In the genomic region with DNA sequence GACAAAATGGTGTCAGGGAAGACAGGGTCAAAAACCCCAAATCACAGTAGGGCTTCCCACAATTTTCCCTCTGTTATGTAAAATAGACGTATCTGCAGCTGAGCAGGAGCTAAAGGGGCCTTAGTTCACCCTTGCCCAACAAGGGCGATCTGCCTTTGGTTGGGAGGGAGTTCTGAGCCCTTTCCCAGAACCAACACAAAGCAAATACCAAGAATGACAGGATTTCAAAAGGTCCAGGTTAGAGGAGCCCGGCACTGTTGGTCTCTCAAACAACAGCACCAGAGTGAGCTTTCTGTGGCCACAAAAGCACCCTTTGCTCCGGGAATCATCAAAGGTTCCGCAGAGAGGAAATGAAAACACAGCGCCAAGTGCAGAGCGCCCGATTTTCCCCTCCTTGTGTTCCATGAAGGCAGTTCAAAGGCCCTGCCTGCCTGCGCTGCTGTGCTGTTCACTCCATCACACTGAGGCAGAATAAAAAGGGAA, we compare ENCODE assay signal across 9 mouse cellular contexts. TPM values are rescaled to one million over a fixed set of nuclear protein-coding genes. Genes with fewer than 3 reads are reported as not detected.
A peak's percentile ranks its signal among the peaks of the same experiment; 100 is the strongest.
DNase-seq lines count a peak whose midpoint lies in the region; ATAC-seq lines count a peak whose summit lies in the region.
"Had no signal": no experiment of that assay in that cellular context is flagged by ENCODE, and none has a peak within 500 bp of the region (broad histone marks: within the 10 kb centered on the region; RNA-seq: fewer than 3 reads in every experiment).

No protein-coding gene starts in this region.

- H3K27me3 ChIP-seq in lung, embryonic 15.5 days, result no peaks in the 10 kb centered on the region
- no peaks in the 10 kb centered on the region for H3K27me3 ChIP-seq in forebrain, embryonic 12.5 days
- no peaks in the 10 kb centered on the region for H3K27me3 ChIP-seq in liver, embryonic 13.5 days
- H3K27me3 ChIP-seq in stomach, embryonic 16.5 days (ENCODE audit: control insufficient read depth, insufficient read depth, low read length), result no peaks in the 10 kb centered on the region
- H3K27me3 ChIP-seq: embryonic facial prominence, embryonic 15.5 days had no signal

- 0 out of 2 replicates have a peak, but pooled peaks cover 16% of the 10 kb centered on the region for H3K4me1 ChIP-seq in lung, embryonic 15.5 days
- peaks cover 47% of the 10 kb centered on the region for H3K4me1 ChIP-seq in forebrain, embryonic 12.5 days
- peaks cover 54% of the 10 kb centered on the region for H3K4me1 ChIP-seq in liver, embryonic 13.5 days (replicated peaks)
- H3K4me1 ChIP-seq in stomach, embryonic 16.5 days (ENCODE audit: control insufficient read depth, insufficient read depth, low read length), result no peaks in the 10 kb centered on the region
- H3K4me1 ChIP-seq: embryonic facial prominence, embryonic 15.5 days had no signal

- no peak for DNase-seq in lung, adult 18-20 months
- DNase-seq in liver, embryonic 13.5 days, result no peak
- no peak for DNase-seq in layer of hippocampus, postnatal 36 days
- no peak for DNase-seq in gastrocnemius, postnatal 25 days
- no peak for DNase-seq in lung, postnatal 14 days

- H3K4me3 ChIP-seq in lung, embryonic 15.5 days, result no peak overlapping the region
- no peak overlapping the region for H3K4me3 ChIP-seq in forebrain, embryonic 12.5 days (replicated peaks)
- H3K4me3 ChIP-seq in liver, embryonic 13.5 days (replicated peaks), result no peak overlapping the region
- no peak overlapping the region for H3K4me3 ChIP-seq in stomach, embryonic 16.5 days (replicated peaks; ENCODE audit: low read length)
- H3K4me3 ChIP-seq: embryonic facial prominence, embryonic 15.5 days had no signal

- H3K9me3 ChIP-seq in lung, embryonic 15.5 days, result no peaks in the 10 kb centered on the region
- H3K9me3 ChIP-seq in forebrain, embryonic 12.5 days, result no peaks in the 10 kb centered on the region
- H3K9me3 ChIP-seq in liver, embryonic 13.5 days (replicated peaks), result no peaks in the 10 kb centered on the region
- H3K9me3 ChIP-seq in stomach, embryonic 16.5 days (replicated peaks; ENCODE audit: control insufficient read depth, low read length), result no peaks in the 10 kb centered on the region
- H3K9me3 ChIP-seq: embryonic facial prominence, embryonic 15.5 days had no signal

- H3K36me3 ChIP-seq in lung, embryonic 15.5 days, result no peaks in the 10 kb centered on the region
- H3K36me3 ChIP-seq in forebrain, embryonic 12.5 days (replicated peaks), result no peaks in the 10 kb centered on the region
- peaks cover 74% of the 10 kb centered on the region for H3K36me3 ChIP-seq in liver, embryonic 13.5 days
- H3K36me3 ChIP-seq in stomach, embryonic 16.5 days (ENCODE audit: control insufficient read depth, insufficient read depth, low read length), result no peaks in the 10 kb centered on the region
- H3K36me3 ChIP-seq: embryonic facial prominence, embryonic 15.5 days had no signal

- H3K4me2 ChIP-seq in lung, embryonic 15.5 days, result no peak overlapping the region
- H3K4me2 ChIP-seq in forebrain, embryonic 12.5 days, result peak overlapping the region; percentile 13; the same call in 1 of the 2 replicates
- no peak overlapping the region for H3K4me2 ChIP-seq in liver, embryonic 13.5 days
- H3K4me2 ChIP-seq in stomach, embryonic 16.5 days (ENCODE audit: low read depth, low read length), result no peak overlapping the region
- H3K4me2 ChIP-seq: embryonic facial prominence, embryonic 15.5 days had no signal

- ATAC-seq in lung, embryonic 15.5 days (ENCODE audit: borderline replicate concordance, extremely low read depth, low FRiP score, low TSS enrichment), result no peak
- ATAC-seq in forebrain, embryonic 12.5 days (ENCODE audit: low FRiP score), result peak; percentile 86
- ATAC-seq in liver, embryonic 13.5 days (ENCODE audit: low read depth), result peak; percentile 54
- no peak; the same call in 1 of the 2 replicates for ATAC-seq in stomach, embryonic 16.5 days (ENCODE audit: insufficient read depth, low FRiP score)

- WGBS in lung, embryonic 15.5 days, result 20% methylated on average over 9 of the region's 9 CpGs
- WGBS in forebrain, embryonic 12.5 days, result 2% methylated on average over 9 of the region's 9 CpGs
- WGBS in liver, embryonic 13.5 days (ENCODE audit: insufficient replicate concordance), result 67% methylated on average over 9 of the region's 9 CpGs
- WGBS in stomach, embryonic 16.5 days, result 34% methylated on average over 9 of the region's 9 CpGs

- H3K27ac ChIP-seq in lung, embryonic 15.5 days, result peak overlapping the region; percentile 67
- peak overlapping the region; percentile 85 for H3K27ac ChIP-seq in forebrain, embryonic 12.5 days
- H3K27ac ChIP-seq in liver, embryonic 13.5 days, result peak overlapping the region; percentile 26
- H3K27ac ChIP-seq in stomach, embryonic 16.5 days (ENCODE audit: low read length), result 0 out of 2 replicates have a peak overlapping the region, but pooled peaks have one; percentile 10
- H3K27ac ChIP-seq: embryonic facial prominence, embryonic 15.5 days had no signal

- H3K9ac ChIP-seq in lung, embryonic 15.5 days, result no peak overlapping the region
- H3K9ac ChIP-seq in forebrain, embryonic 12.5 days, result peak overlapping the region; percentile 21; the same call in 1 of the 2 replicates
- H3K9ac ChIP-seq in liver, embryonic 13.5 days, result no peak overlapping the region
- H3K9ac ChIP-seq in stomach, embryonic 16.5 days (ENCODE audit: low read length), result no peak overlapping the region
- H3K9ac ChIP-seq: embryonic facial prominence, embryonic 15.5 days had no signal

RNA-seq across cellular contexts. Expression of a gene that starts 57.3 kb away (rescaled TPM):
- 4.1 and 4.4 TPM in 2 replicates for polyA plus RNA-seq in lung, embryonic 15.5 days (2015; fragmentation: Nextera tagmentation; extraction: Ambion mirVana)
- polyA plus RNA-seq in forebrain, embryonic 12.5 days (2016; fragmentation: Nextera tagmentation; extraction: Ambion mirVana), result 16.4 and 19.7 TPM in 2 replicates
- polyA plus RNA-seq in liver, embryonic 13.5 days (2015; fragmentation: Nextera tagmentation; extraction: Ambion mirVana), result 6.2 and 7.7 TPM in 2 replicates
- 3.1 and 3.6 TPM in 2 replicates for polyA plus RNA-seq in stomach, embryonic 16.5 days (2015; fragmentation: Nextera tagmentation; extraction: Ambion mirVana)
- 10 to 100 TPM; 36.0 to 36.5 TPM for total RNA-seq in layer of hippocampus, postnatal 36 days (2021)
- 10 to 100 TPM; 11.3 to 14.9 TPM for total RNA-seq in gastrocnemius, postnatal 25 days (2021)

Comparison
In these comparisons a context has a peak if more than half of its experiments do, and no peak if none do; other contexts are left out.
1. ATAC-seq: peak in forebrain, embryonic 12.5 days (single experiment) and liver, embryonic 13.5 days (single experiment); none in lung, embryonic 15.5 days (single experiment) and stomach, embryonic 16.5 days (single experiment).
2. H3K27ac ChIP-seq: peak in every context shown above with its lines; median percentile 85 in forebrain, embryonic 12.5 days; 67 in lung, embryonic 15.5 days; 26 in liver, embryonic 13.5 days; 10 in stomach, embryonic 16.5 days.